Mouse (Mus musculus) large intestine, adult 2 months (tissue): ENCODE data around the gene Ldhb. TPM values are rescaled to one million over a fixed set of nuclear protein-coding genes. Genes with fewer than 3 reads are reported as not detected.
A peak's percentile ranks its signal among the peaks of the same experiment; 100 is the strongest.

Experiments
- DNase-seq: peaks from one replicate; pipeline ENCODE4 v3.0.0-alpha.2; 2012; ENCODE audit warnings: low read depth, low spot score
- WGBS: fragments of 180-500 bp; shearing (Covaris S2); methylation state at CpG from one replicate; pipeline ENCODE4 v1.1.7; 2018; 5-methylcytosine and 5-hydroxymethylcytosine counted together
- polyA plus RNA-seq: library from polyadenylated mRNA; depleted of rRNA; stranded (reverse); fragments of >200 nt; gene quantifications from 2 replicates; pipeline ENCODE4 v1.2.3, GENCODE M21; 2012; rRNA removed

Ldhb gene
- 41.9 and 45.7 TPM in 2 replicates for polyA plus RNA-seq

DNA sequence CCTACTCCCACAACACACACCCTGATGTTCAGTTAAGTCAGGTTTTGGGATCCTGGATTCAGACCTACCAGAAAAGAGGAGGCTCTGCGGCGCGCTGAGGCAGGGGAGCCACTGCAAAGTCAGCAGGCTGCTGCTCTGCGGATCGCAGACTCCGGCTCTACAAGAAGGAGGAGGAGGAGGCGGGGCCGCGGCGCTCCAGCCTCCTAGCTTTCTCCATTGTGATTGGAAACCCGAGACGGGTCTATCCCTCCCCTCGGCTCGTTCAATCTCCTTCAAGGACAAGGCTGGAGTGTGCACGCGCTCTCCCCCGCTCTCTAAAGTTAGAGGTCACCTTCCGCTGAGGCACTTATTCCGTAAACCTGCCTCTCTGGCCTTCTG lies at the start of gene Ldhb:
TSS of gene Ldhb (minus strand) at position 173 of the 378 bp plus-strand sequence.
- peak; percentile 37 for DNase-seq
- under 1% methylated on average over 19 of the region's 19 CpGs for WGBS

DNA sequence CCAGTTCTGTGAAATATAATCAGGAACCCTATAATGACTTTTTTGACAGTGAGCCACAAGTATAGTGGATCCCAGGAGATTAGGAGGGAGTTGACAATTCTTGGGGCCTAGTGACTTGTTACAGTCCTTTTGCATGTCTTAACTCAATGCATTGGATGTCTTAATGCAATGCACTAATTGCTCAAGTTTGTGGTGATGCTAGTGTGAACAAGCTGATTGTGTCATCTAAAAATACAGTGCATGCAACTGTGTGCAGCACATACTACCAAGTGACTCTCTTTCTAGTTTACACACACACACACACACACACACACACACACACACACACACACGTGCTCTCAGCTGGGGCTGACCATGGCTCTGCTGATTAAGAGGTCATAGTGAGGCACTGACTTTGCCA lies 48.2 kb upstream of the Ldhb start:
- no peak for DNase-seq
- 55% methylated on average over 1 of the region's 1 CpGs for WGBS

GRCm38 (mm10) chr6:142551482-142551881 lies 43.7 kb upstream of the Ldhb start:
- WGBS = 70% methylated on average over 4 of the region's 4 CpGs

GRCm38 (mm10) chr6:142550871-142551270 lies 43.1 kb upstream of the Ldhb start:
- whole genome bisulfite sequencing = 24% methylated on average over 4 of the region's 4 CpGs
- no peak for DNase-seq

More at GRCm38 (mm10) chr6:142551482-142551881, 43.7 kb upstream of the Ldhb start:
- DNase-seq = no peak

GRCm38 (mm10) chr6:142548377-142548776 lies 40.6 kb upstream of the Ldhb start:
- 55% methylated on average over 2 of the region's 2 CpGs for WGBS
- no peak for DNase-seq

DNA sequence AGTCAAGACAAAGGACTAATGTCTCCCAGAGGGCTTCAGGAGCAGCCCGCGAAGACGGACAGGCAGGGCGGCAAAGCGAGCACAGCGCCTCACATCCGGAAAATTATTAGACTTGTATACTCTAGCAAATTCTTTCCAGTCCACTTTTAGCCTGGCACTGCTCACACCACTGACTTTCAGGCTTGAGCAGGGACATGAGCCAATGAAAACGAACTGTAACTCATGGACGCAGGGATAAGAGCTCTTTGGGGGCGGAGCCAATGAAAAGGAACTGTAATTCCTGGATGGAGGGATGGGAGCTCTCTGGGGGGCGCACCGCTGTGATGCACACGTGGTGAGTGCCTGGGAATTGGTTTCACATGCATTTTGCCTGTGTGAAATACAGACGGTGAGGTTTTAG lies 37.4 kb upstream of the Ldhb start:
- 55% methylated on average over 14 of the region's 14 CpGs for WGBS
- no peak for DNase-seq

GRCm38 (mm10) chr6:142543648-142544047 lies 35.9 kb upstream of the Ldhb start:
- DNase-seq = no peak
- 44% methylated on average over 4 of the region's 4 CpGs for WGBS

- WGBS = 75% methylated on average over 6 of the region's 6 CpGs
- DNase-seq = no peak
Measured at GRCm38 (mm10) chr6:142542800-142543175, 35.0 kb upstream of the Ldhb start.

- DNase-seq = no peak
- 59% methylated on average over 8 of the region's 8 CpGs for whole genome bisulfite sequencing
Measured at GRCm38 (mm10) chr6:142542082-142542799, 34.5 kb upstream of the Ldhb start.

- no peak for DNase-seq
- WGBS = 62% methylated on average over 10 of the region's 10 CpGs
Measured at GRCm38 (mm10) chr6:142540561-142541160, 32.9 kb upstream of the Ldhb start.

GRCm38 (mm10) chr6:142540131-142540530 lies 32.4 kb upstream of the Ldhb start:
- DNase-seq = no peak
- WGBS = 82% methylated on average over 5 of the region's 5 CpGs

DNA sequence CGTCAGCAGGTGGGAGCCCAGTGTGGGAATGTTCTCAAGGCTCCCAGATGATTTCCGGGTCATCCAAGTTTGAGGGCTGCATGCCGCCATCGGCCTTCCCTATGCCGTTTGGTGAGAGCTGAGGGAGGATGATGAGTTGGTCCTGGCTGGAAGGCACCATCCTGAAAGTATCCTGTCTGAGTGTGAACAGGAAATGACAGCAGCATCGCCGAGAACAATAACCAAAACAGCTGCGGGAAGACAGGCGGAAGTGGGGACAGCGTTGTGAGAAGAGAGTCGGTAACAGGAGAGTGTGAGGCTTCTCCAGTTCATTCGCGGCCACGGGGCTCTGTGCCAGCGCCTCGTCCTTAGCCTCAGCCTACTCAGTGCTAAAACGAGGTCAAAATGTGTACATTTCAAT lies 30.7 kb upstream of the Ldhb start:
- no peak for DNase-seq
- 61% methylated on average over 17 of the region's 17 CpGs for WGBS

DNA sequence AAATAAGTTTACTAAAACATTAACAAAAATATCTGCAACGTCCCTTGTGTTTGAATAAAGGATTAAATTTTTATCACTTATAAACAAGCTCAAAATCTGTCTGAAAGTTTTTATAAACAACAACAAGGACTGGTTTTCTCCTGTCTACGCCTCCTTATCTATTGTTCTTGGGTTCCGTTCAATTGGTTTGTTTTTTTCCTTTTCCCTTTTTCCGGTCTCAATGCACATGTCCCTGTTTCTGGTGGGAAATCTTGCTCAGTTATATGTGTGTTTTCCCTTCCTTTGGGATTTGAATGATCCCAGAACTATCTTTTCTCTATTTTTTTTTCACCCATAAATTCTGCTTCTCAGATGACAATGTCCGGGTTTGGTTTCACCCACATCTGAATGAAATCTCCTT lies 25.7 kb upstream of the Ldhb start:
- no peak for DNase-seq
- 66% methylated on average over 5 of the region's 5 CpGs for WGBS

- 85% methylated on average over 2 of the region's 2 CpGs for WGBS
- no peak for DNase-seq
Measured at GRCm38 (mm10) chr6:142532686-142533085, 24.9 kb upstream of the Ldhb start.

DNA sequence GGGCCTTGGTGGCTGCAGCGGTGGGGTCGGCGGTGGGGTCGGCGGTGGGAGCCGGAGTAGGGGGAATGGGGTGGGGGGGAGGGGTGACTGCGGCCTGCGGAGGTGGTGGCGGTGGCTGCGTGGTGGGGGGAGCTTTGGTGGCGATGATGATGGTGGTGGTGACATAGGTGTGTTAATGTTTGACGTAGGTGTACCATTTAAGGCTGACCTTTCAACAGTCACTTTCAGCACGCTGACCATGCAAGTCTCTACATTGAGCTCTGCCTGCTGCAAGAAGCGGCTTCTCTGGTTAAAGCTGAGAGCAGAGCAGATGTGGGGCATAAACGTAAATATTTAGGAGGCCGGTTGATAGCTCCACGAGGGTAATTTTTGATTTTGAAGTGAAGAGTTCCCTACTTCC lies 24.4 kb upstream of the Ldhb start:
- DNase-seq = no peak
- WGBS = 89% methylated on average over 17 of the region's 17 CpGs

DNA sequence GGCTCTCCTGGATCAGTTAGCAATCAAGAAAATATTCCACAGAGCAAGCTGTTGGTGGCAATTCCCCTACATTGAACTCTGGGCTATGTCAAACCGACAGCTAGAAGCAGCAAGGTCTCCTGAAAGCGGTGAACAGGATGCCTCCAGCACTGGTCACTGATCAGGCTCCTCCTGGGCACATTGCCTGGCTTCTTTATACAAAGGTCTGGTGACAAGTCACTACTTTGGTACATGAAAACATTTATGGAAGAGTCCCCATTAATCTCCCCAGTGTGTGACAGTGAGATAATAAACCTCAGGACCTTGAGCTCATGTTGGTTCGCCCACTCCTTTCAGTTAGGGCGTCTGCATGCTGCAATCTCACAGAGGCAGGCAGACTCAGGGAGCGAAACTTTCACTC lies 22.6 kb upstream of the Ldhb start:
- 59% methylated on average over 5 of the region's 5 CpGs for WGBS
- no peak for DNase-seq

DNA sequence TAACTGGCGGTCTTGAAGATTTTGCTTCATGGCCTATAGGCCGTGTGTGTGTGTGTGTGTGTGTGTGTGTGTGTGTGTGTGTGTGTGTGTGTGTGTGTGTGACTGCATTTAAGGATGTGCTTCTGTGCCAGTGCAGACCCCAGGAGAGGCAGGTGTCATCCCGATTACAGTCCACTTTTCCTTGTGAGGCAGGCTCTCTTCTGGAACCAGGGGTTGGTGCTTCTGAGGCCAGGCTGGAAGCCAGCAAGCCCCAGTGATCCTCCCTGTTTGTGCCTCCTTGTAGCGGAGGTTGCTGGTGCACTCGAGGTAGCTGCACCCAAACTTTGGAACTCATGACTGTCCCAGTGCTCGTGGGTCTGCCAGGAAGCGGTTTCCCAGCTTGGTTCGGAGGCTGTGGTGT lies 21.9 kb upstream of the Ldhb start:
- no peak for DNase-seq
- 78% methylated on average over 8 of the region's 8 CpGs for WGBS

DNA sequence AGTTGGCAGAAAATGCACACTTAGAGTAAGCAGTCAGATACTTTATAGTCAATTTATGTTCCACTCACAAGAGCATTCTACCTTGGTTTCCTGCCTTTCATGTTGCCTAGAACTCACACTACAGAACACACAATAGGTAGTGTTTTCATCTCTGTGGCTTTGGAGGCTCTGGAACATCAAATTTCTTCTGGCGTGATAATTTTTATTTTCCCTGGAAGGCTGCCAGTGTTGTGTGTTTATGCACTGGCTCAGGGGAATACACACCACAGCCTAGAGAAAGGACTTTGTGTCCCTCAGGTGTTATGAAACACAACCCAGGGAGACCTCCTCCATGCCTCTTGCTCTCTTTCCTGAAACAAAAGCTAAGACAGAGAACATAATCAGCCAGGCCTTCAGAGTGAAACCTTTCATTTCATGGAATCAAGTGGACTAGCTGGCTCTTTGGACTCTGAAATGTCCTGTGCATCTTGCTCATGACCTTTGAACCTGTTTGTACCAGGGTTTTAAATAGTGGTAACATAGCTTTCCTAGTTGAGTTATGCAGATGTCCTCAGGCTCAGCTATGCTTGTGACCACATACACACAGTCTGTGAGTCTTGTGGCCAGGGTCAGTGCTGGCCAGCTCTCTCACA lies 20.3 kb upstream of the Ldhb start:
- no peak for DNase-seq
- 15% methylated on average over 1 of the region's 1 CpGs for WGBS

DNA sequence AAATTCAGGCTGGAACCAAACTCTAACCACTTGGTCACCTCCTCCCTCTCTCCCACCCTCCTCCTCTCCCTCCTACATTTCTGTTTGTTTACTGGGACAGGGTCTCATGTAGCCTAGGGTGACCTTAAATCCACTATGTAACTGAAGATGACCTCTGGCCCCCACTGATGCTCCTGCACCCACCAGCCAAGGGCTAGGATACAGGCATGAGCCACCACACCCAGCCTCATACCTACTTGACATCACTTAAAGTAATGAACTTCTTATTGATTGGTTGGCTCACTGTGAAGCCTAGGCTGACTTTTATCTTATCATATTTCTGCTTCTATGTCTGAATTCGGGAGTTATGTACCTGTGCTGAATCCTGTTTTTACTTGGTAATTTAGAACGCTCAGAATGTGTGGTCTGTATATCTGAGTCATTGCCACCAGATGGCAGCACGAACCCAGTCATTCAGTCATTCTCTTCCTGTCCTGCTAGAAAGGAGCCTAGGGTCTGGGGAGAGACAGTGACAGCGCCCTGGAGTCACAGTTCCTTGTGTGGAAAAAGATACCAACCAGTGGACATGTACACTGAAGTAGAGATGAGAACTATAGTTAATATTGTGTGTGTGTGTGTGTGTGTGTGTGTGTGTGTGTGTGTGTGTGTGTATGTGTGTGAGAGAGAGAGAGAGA lies 17.0 kb upstream of the Ldhb start:
- 3% methylated on average over 4 of the region's 4 CpGs for WGBS
- DNase-seq = no peak

DNA sequence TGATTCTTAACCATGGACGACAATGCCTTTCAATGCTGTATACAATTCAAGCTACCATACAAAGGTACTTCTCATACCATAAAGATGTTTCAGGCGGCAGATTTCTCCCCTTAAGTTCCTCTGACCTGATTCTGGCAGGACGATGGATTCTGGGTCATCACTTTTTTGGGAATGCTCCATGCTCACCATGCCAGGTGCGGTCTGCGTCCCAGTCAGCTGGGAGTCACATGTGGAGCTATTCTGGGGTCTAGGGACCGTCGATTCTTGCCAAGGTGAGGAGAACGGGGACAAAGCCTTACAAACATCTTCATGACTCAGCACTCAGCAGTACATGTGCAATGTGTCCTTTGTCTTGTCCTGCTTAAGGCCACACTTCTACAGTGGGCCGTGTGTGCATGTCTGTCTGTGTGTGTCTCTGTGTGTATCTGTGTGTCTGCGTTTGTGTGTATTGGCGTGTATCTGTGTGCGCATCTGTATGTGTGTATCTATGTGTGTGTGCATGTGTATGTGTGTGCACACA lies 13.9 kb upstream of the Ldhb start:
- WGBS = 75% methylated on average over 12 of the region's 12 CpGs
- no peak for DNase-seq
